Mouse (Mus musculus) ovary, adult 10 weeks (tissue): ENCODE measurements around the gene Nlgn1. TPM values are rescaled to one million over a fixed set of nuclear protein-coding genes. Genes with fewer than 3 reads are reported as not detected.

ENCODE experiments used
- polyA plus RNA-seq: library from polyadenylated mRNA; stranded (reverse); fragments of 350-450 nt; fragmentation: Illumina TruSeq; extraction: RNeasy Lipid Tissue Mini Kit (QIAGEN cat#74804); gene quantifications from one replicate; pipeline ENCODE4 v1.2.3, GENCODE M21; 2014

Gene Nlgn1
- polyA plus RNA-seq = 5.3 TPM

GRCm38 (mm10) chr3:26332400-26333238 lies at the start of gene Nlgn1:
Gene Nlgn1, minus strand, starts transcription at chr3:26332460.

